Mouse (Mus musculus) colon, adult 2 months (tissue): ENCODE results near the gene Ces3b. TPM values are rescaled to one million over a fixed set of nuclear protein-coding genes. Genes with fewer than 3 reads are reported as not detected.

Experiments used
- polyA plus RNA-seq: library from polyadenylated mRNA; depleted of rRNA; stranded (reverse); fragments of >200 nt; gene quantifications from 2 replicates; pipeline ENCODE4 v1.2.3, GENCODE M21; 2012; rRNA removed

The Ces3b gene
- 0.07 TPM in 1 of 2 replicates, not detected in the other for polyA plus RNA-seq

GRCm38 (mm10) chr8:105083449-105084050, at the start of gene Ces3b:
Gene Ces3b, plus strand, starts transcription at chr8:105083753.

DNA sequence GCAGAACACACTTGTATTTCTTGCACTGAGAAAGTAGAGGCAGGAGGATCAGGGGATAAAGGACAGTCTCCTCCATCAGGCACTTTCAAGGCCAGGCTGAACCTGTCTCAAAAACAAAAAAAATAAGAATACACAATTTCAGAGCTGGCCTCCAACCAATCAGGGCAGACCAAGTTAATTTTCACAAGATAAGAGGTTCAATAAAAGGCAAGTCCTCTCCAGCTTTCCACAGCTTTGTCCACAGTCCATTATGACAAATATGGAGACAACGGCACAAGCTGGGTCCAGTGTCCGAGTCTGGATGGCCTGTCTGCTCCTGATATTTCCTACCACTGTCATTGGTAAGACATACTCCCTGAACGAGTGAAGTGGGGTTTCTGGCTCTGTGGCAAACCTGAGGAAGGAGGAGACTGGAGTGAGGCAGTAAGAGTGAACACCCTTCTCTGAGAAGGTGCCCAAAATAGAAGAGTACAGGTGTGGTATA, 35.1 kb upstream of the Ces3b start, which contains the start of gene Ces3a:
TSS of gene Ces3a (plus strand) at position 231 of the 484 bp plus-strand sequence.

GRCm38 (mm10) chr8:105131509-105131908, 48.0 kb downstream of the Ces3b start, which contains the start of gene Ces4a:
Gene Ces4a, plus strand, starts transcription at chr8:105131800.

Other genes with a start within 250 kb of the Ces3b start
- 229 and 275 TPM in 2 replicates for gene Ces2c, start 236.7 kb upstream of the Ces3b start, polyA plus RNA-seq
- gene Ces2e, start 157.5 kb upstream of the Ces3b start, polyA plus RNA-seq: 130 and 172 TPM in 2 replicates
- gene Ces2f, start 136.4 kb upstream of the Ces3b start, polyA plus RNA-seq: 0.15 and 0.16 TPM in 2 replicates
- 7.1 and 11.1 TPM in 2 replicates for gene Ces2g, start 122.0 kb upstream of the Ces3b start, polyA plus RNA-seq
- gene Ces2h, start 82.9 kb upstream of the Ces3b start, polyA plus RNA-seq: 0.15 and 0.19 TPM in 2 replicates
- not detected in 2 replicates for gene Ces3a, start 35.2 kb upstream of the Ces3b start, polyA plus RNA-seq
- gene Ces4a, start 48.0 kb downstream of the Ces3b start, polyA plus RNA-seq: not detected in 2 replicates
- 6.9 and 10.0 TPM in 2 replicates for gene Cbfb, start 86.9 kb downstream of the Ces3b start, polyA plus RNA-seq
- 14.8 and 16.9 TPM in 2 replicates for gene D230025D16Rik, start 141.4 kb downstream of the Ces3b start, polyA plus RNA-seq
- 35.2 and 44.8 TPM in 2 replicates for gene B3gnt9, start 171.4 kb downstream of the Ces3b start, polyA plus RNA-seq
- 129 and 138 TPM in 2 replicates for gene Tradd, start 180.9 kb downstream of the Ces3b start, polyA plus RNA-seq
- gene Fbxl8, start 180.9 kb downstream of the Ces3b start, polyA plus RNA-seq: 32.7 and 38.4 TPM in 2 replicates
- 2.5 and 2.8 TPM in 2 replicates for gene Hsf4, start 186.0 kb downstream of the Ces3b start, polyA plus RNA-seq
- 3.5 and 4.6 TPM in 2 replicates for gene Nol3, start 192.4 kb downstream of the Ces3b start, polyA plus RNA-seq
- 4.0 TPM in 2 replicates for gene 4931428F04Rik, start 206.1 kb downstream of the Ces3b start, polyA plus RNA-seq
- gene Exoc3l, start 212.3 kb downstream of the Ces3b start, polyA plus RNA-seq: 2.5 and 4.1 TPM in 2 replicates
- 125 and 134 TPM in 2 replicates for gene E2f4, start 213.9 kb downstream of the Ces3b start, polyA plus RNA-seq
- gene Elmo3, start 221.8 kb downstream of the Ces3b start, polyA plus RNA-seq: 87.8 and 103 TPM in 2 replicates
- gene Lrrc29, start 242.5 kb downstream of the Ces3b start, polyA plus RNA-seq: 7.6 and 9.6 TPM in 2 replicates
- 89.6 and 121 TPM in 2 replicates for gene Tmem208, start 242.6 kb downstream of the Ces3b start, polyA plus RNA-seq